8 mouse cellular contexts compared by ENCODE assay signal in the genomic region with DNA sequence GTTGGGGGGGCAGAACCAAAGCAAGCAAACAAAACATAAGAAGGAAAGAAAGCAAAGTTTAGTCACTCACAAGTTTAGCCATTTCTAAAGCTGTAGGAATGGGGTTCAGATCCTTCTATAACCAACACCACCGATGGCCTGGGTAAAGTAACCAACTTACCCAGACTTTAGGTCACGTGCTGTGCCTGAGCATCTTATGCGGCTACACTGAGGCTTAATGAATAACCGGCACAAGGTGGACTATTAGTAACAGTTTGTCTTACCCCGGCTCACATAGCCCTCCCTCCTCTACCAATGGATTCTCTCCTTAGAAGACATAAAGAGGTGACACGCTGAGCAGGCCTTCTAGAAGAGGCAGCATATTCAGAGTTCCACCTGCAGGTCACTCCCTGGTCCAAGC. TPM values are rescaled to one million over a fixed set of nuclear protein-coding genes. Genes with fewer than 3 reads are reported as not detected.
DNase-seq lines count a peak whose midpoint lies in the region; ATAC-seq lines count a peak whose summit lies in the region.

No protein-coding gene starts in this region.

- no peak overlapping the region for H3K27ac ChIP-seq in embryonic facial prominence, embryonic 10.5 days (replicated peaks)
- H3K27ac ChIP-seq in intestine, embryonic 16.5 days (ENCODE audit: low read length): no peak overlapping the region
- H3K27ac ChIP-seq in liver, embryonic 16.5 days (ENCODE audit: low read length): no peak overlapping the region; the same call in 1 of the 2 replicates

- H3K4me3 ChIP-seq in embryonic facial prominence, embryonic 10.5 days: peak overlapping the region; percentile 98
- H3K4me3 ChIP-seq in intestine, embryonic 16.5 days (ENCODE audit: low read length): peak overlapping the region; percentile 99
- H3K4me3 ChIP-seq in liver, embryonic 16.5 days (ENCODE audit: low read depth, low read length): peak overlapping the region; percentile 100

- peak overlapping the region; percentile 98 for H3K9ac ChIP-seq in intestine, embryonic 16.5 days (ENCODE audit: low read depth, low read length)
- H3K9ac ChIP-seq in liver, embryonic 16.5 days (ENCODE audit: low read depth, low read length): peak overlapping the region; percentile 54

- no peaks in the 10 kb centered on the region for H3K9me3 ChIP-seq in embryonic facial prominence, embryonic 10.5 days
- H3K9me3 ChIP-seq in intestine, embryonic 16.5 days (ENCODE audit: control insufficient read depth, low read length): no peaks in the 10 kb centered on the region
- no peaks in the 10 kb centered on the region for H3K9me3 ChIP-seq in liver, embryonic 16.5 days (replicated peaks; ENCODE audit: control insufficient read depth, low read length)

- H3K27me3 ChIP-seq in embryonic facial prominence, embryonic 10.5 days (replicated peaks; ENCODE audit: low read depth, poor library complexity, severe bottlenecking): 0 out of 2 replicates have a peak, but pooled peaks cover 4% of the 10 kb centered on the region
- H3K27me3 ChIP-seq in intestine, embryonic 16.5 days (replicated peaks; ENCODE audit: control insufficient read depth, insufficient read depth, low read length): no peaks in the 10 kb centered on the region
- H3K27me3 ChIP-seq in liver, embryonic 16.5 days (ENCODE audit: control insufficient read depth, insufficient read depth, low read depth, low read length): no peaks in the 10 kb centered on the region; the same call in 1 of the 2 replicates

- H3K4me2 ChIP-seq in intestine, embryonic 16.5 days (ENCODE audit: low read depth, low read length): peak overlapping the region; percentile 95
- H3K4me2 ChIP-seq in liver, embryonic 16.5 days (ENCODE audit: low read depth, low read length): peak overlapping the region; percentile 99

- peaks cover 9% of the 10 kb centered on the region for H3K36me3 ChIP-seq in embryonic facial prominence, embryonic 10.5 days (replicated peaks)
- no peaks in the 10 kb centered on the region for H3K36me3 ChIP-seq in intestine, embryonic 16.5 days (ENCODE audit: control insufficient read depth, insufficient read depth, low read length)
- H3K36me3 ChIP-seq in liver, embryonic 16.5 days (ENCODE audit: control insufficient read depth, insufficient read depth): no peaks in the 10 kb centered on the region

- intact Hi-C loops in left cerebral cortex, postnatal 36 days (cut with DNase I): no loop called here

- 48% methylated on average over 6 of the region's 6 CpGs for WGBS in embryonic facial prominence, embryonic 10.5 days
- 21% methylated on average over 6 of the region's 6 CpGs for WGBS in intestine, embryonic 16.5 days
- WGBS in liver, embryonic 16.5 days (ENCODE audit: insufficient replicate concordance): 52% methylated on average over 6 of the region's 6 CpGs

- H3K4me1 ChIP-seq in embryonic facial prominence, embryonic 10.5 days: peaks cover 31% of the 10 kb centered on the region
- H3K4me1 ChIP-seq in intestine, embryonic 16.5 days (ENCODE audit: control insufficient read depth, insufficient read depth, low read length): peaks cover 13% of the 10 kb centered on the region
- H3K4me1 ChIP-seq in liver, embryonic 16.5 days (ENCODE audit: control insufficient read depth, low read depth, low read length): peaks cover 20% of the 10 kb centered on the region

- peak; percentile 28 for DNase-seq in cerebellum, adult 9-10 months
- no peak for DNase-seq in cerebellum, postnatal 14 days
- DNase-seq in embryonic facial prominence, embryonic 10.5 days (ENCODE audit: low spot score): no peak
- DNase-seq in thymus, postnatal 4 days: no peak
- no peak for DNase-seq in embryo, embryonic 9.5 days (ENCODE audit: extremely low spot score)
- no peak for DNase-seq in left cerebral cortex, postnatal 36 days (ENCODE audit: low spot score in 2 of 2)

- ATAC-seq in intestine, embryonic 16.5 days: no peak
- no peak for ATAC-seq in liver, embryonic 16.5 days (ENCODE audit: low read depth)

RNA-seq across cellular contexts. Expression of gene Mark3, which starts 1.0 kb away (rescaled TPM):
- polyA plus RNA-seq in embryonic facial prominence, embryonic 10.5 days (2016; fragmentation: Nextera tagmentation; extraction: Ambion mirVana): 41.7 and 45.6 TPM in 2 replicates
- 13.4 and 14.2 TPM in 2 replicates for polyA plus RNA-seq in intestine, embryonic 16.5 days (2015; fragmentation: Nextera tagmentation; extraction: Ambion mirVana)
- polyA plus RNA-seq in liver, embryonic 16.5 days (2015; fragmentation: Nextera tagmentation; extraction: Ambion mirVana): 7.0 and 9.2 TPM in 2 replicates
- 100 to 1,000 TPM in 1 of 2 experiments, 10 to 100 TPM in 1; 97.1 to 114 TPM for total RNA-seq in left cerebral cortex, postnatal 36 days (2021)

RNA-seq across cellular contexts. Expression of gene Eif5, which starts 35.5 kb away (rescaled TPM):
- polyA plus RNA-seq in embryonic facial prominence, embryonic 10.5 days (2016; fragmentation: Nextera tagmentation; extraction: Ambion mirVana): 722 and 727 TPM in 2 replicates
- 523 and 531 TPM in 2 replicates for polyA plus RNA-seq in intestine, embryonic 16.5 days (2015; fragmentation: Nextera tagmentation; extraction: Ambion mirVana)
- 522 and 558 TPM in 2 replicates for polyA plus RNA-seq in liver, embryonic 16.5 days (2015; fragmentation: Nextera tagmentation; extraction: Ambion mirVana)
- 100 to 1,000 TPM; 273 to 278 TPM for total RNA-seq in left cerebral cortex, postnatal 36 days (2021)
